Mouse (Mus musculus): ENCODE results near the gene Atl1.

DNA sequence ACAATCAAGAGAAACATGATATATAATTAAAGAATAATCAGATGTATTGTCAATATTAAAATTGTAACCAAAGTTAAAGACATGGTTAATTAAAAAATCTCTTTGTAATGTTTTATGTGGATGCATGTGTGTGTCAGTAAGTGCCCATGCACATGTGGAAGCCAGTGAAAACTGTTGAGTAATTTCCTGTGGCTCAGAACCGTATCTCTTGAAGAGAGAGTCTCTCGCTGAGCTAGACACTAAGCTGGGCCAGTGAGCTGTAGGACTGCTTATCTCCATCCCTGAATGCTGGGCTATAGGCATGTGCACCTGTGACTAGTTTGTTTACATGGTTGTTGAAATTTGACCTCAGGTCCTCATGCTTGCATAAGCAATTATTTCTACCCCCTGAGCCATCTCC lies 65.0 kb downstream of the Atl1 start:
- TF ChIP-seq CTCF (IDR thresholded peaks at IDR 0.05; ENCODE audit: low read depth, low read length) (no peak), POLR2A (IDR thresholded peaks at IDR 0.05; ENCODE audit: extremely low read depth, insufficient read depth, low read length) (no peak)

All from liver, adult 2 months (tissue).